Mouse (Mus musculus) left cerebral cortex, postnatal 10 days (tissue): ENCODE results near the gene Pld4. TPM values are rescaled to one million over a fixed set of nuclear protein-coding genes. Genes with fewer than 3 reads are reported as not detected.
A peak's percentile ranks its signal among the peaks of the same experiment; 100 is the strongest.

Experiments
- DNase-seq, 2 experiments: peaks; one replicate each; pipeline ENCODE4 v3.0.0; 2021 to 2022; ENCODE audit warnings: low spot score in 2 of 2, mixed read lengths in 1 of 2; ENCODE audit errors: extremely low spot score in 1 of 2
- intact Hi-C: fragments of 180-260 bp; cut with DNase I; formaldehyde crosslinking; loops from one replicate; pipeline ENCODE4 v1.15.1; 2025
- total RNA-seq, 2 experiments: library from RNA; stranded (reverse); gene quantifications; 2 replicates each; pipeline ENCODE4 v1.2.3; 2021

Pld4 gene
- total RNA-seq, 2 experiments from 2014 or later: 10.0 to 11.9 TPM

- no peak for DNase-seq
- intact Hi-C loops: loop anchor here (10.0 kb wide), 1 partner anchor 50 kb away; no protein-coding TSS in a partner anchor
Observed at GRCm38 (mm10) chr12:112794998-112795397, 34.5 kb downstream of the Pld4 start.

GRCm38 (mm10) chr12:112795466-112796104, 35.1 kb downstream of the Pld4 start:
- DNase-seq: no peak
- intact Hi-C loops: loop anchor here (10.0 kb wide), 1 partner anchor 49 kb away; no protein-coding TSS in a partner anchor

- no peak for DNase-seq
- intact Hi-C loops: loop anchor here (10.0 kb wide), 1 partner anchor 48 kb away; no protein-coding TSS in a partner anchor
Observed at GRCm38 (mm10) chr12:112796551-112797510, 36.4 kb downstream of the Pld4 start.

- DNase-seq: peak in 1 of 2 experiments; percentile 84
- intact Hi-C loops: loop anchor here (10.0 kb wide), 1 partner anchor 47 kb away; no protein-coding TSS in a partner anchor
Observed at GRCm38 (mm10) chr12:112797672-112798331, 37.3 kb downstream of the Pld4 start.

GRCm38 (mm10) chr12:112798332-112798681, 37.9 kb downstream of the Pld4 start:
- intact Hi-C loops: loop anchor here (10.0 kb wide), 1 partner anchor 46 kb away; no protein-coding TSS in a partner anchor
- DNase-seq: peak in 1 of 2 experiments; percentile 39

- DNase-seq: no peak
- intact Hi-C loops: loop anchor here (10.0 kb wide), 1 partner anchor 46 kb away; no protein-coding TSS in a partner anchor
Observed at GRCm38 (mm10) chr12:112798716-112799115, 38.3 kb downstream of the Pld4 start.

GRCm38 (mm10) chr12:112799237-112799970, 38.9 kb downstream of the Pld4 start:
- DNase-seq: no peak
- intact Hi-C loops: loop anchor here (10.0 kb wide), 1 partner anchor 45 kb away; no protein-coding TSS in a partner anchor

- intact Hi-C loops: no loop called here
- peak in 1 of 2 experiments; percentile 83 for DNase-seq
Observed at GRCm38 (mm10) chr12:112800476-112800875, 40.0 kb downstream of the Pld4 start.

GRCm38 (mm10) chr12:112801864-112802846, 41.7 kb downstream of the Pld4 start, which contains the start of gene Ahnak2:
Gene Ahnak2 (minus strand): TSS chr12:112802657.
- DNase-seq: peak in 1 of 2 experiments; percentile 75
- intact Hi-C loops: no loop called here

- intact Hi-C loops: no loop called here
- DNase-seq: no peak
Observed at GRCm38 (mm10) chr12:112802917-112803316, 42.5 kb downstream of the Pld4 start.

- intact Hi-C loops: no loop called here
- DNase-seq: no peak
Observed at GRCm38 (mm10) chr12:112804046-112804445, 43.6 kb downstream of the Pld4 start.

GRCm38 (mm10) chr12:112806044-112806443, 45.6 kb downstream of the Pld4 start:
- DNase-seq: no peak
- intact Hi-C loops: no loop called here

GRCm38 (mm10) chr12:112807796-112808195, 47.3 kb downstream of the Pld4 start:
- no peak for DNase-seq
- intact Hi-C loops: no loop called here

GRCm38 (mm10) chr12:112808212-112808586, 47.7 kb downstream of the Pld4 start:
- intact Hi-C loops: no loop called here
- DNase-seq: no peak

GRCm38 (mm10) chr12:112808587-112809364, 48.3 kb downstream of the Pld4 start, which contains the start of gene Clba1:
Gene Clba1 (plus strand): TSS chr12:112808937.
- intact Hi-C loops: no loop called here
- DNase-seq: peak; percentile 92 to 94

- no peak for DNase-seq
- intact Hi-C loops: no loop called here
Observed at GRCm38 (mm10) chr12:112809641-112810040, 49.2 kb downstream of the Pld4 start.
